Mouse (Mus musculus): ENCODE results near the gene Wdfy2. TPM values are rescaled to one million over a fixed set of nuclear protein-coding genes. Genes with fewer than 3 reads are reported as not detected.
A peak's percentile ranks its signal among the peaks of the same experiment; 100 is the strongest.

The Wdfy2 gene
- polyA plus RNA-seq, 1 experiment from 2014 or later: 10.0 TPM

GRCm38 (mm10) chr14:62984410-62984809 is 146.9 kb downstream of the Wdfy2 start, which contains the start of gene Defb48:
Gene Defb48 (minus strand): TSS chr14:62984510.
- H3K27ac ChIP-seq (ENCODE audit: low read depth): no peak within 1 kb of the TSS
- no peak within 1 kb of the TSS for H3K9ac ChIP-seq
- no peak for TF ChIP-seq CTCF (IDR thresholded peaks at IDR 0.05; ENCODE audit: low read depth)
- no peaks in the 10 kb centered on the region for H3K9me3 ChIP-seq (ENCODE audit: low read depth, low read length)
- no peaks in the 10 kb centered on the region for H3K36me3 ChIP-seq (ENCODE audit: insufficient read depth)
- no peaks in the 10 kb centered on the region for H3K27me3 ChIP-seq (ENCODE audit: insufficient read depth, low read length)
- H3K4me1 ChIP-seq (ENCODE audit: insufficient read depth): no peaks in the 10 kb centered on the region
- 59% methylated on average over 1 of the region's 1 CpGs for WGBS
- DNase-seq: no peak
- H3K4me2 ChIP-seq: no peak within 1 kb of the TSS
- ATAC-seq (ENCODE audit: insufficient read depth): no peak
- H3K4me3 ChIP-seq (ENCODE audit: low read depth, low read length): no peak within 1 kb of the TSS

DNA sequence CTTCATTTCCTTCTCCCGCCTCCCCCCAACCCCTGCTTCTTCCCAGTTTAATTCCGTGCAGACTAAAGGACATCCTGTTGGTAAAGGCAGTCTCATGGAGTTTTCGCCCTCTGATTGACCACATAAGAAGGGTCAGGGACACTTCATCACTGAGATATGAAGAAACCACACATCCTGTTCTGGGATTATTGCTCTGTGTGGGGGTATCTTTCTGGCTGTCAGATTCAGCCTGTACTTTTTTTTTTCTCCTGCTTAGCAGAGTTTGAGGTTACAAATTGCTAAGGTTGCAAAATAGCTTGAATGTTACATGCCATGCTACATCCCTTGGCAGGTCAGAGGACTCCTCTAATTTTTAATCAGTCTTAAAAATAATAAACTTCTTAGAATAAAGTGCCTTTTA is 153.8 kb downstream of the Wdfy2 start:
- H3K27ac ChIP-seq (ENCODE audit: low read depth): no peak overlapping the region
- 41% methylated on average over 3 of the region's 3 CpGs for WGBS
- DNase-seq: peak; percentile 9
- no peak for TF ChIP-seq CTCF (IDR thresholded peaks at IDR 0.05; ENCODE audit: low read depth)
- no peaks in the 10 kb centered on the region for H3K9me3 ChIP-seq (ENCODE audit: low read depth, low read length)
- H3K4me2 ChIP-seq: no peak overlapping the region
- no peaks in the 10 kb centered on the region for H3K36me3 ChIP-seq (ENCODE audit: insufficient read depth)
- H3K9ac ChIP-seq: no peak overlapping the region
- no peaks in the 10 kb centered on the region for H3K27me3 ChIP-seq (ENCODE audit: insufficient read depth, low read length)
- H3K4me1 ChIP-seq (ENCODE audit: insufficient read depth): no peaks in the 10 kb centered on the region
- ATAC-seq (ENCODE audit: insufficient read depth): no peak
- no peak overlapping the region for H3K4me3 ChIP-seq (ENCODE audit: low read depth, low read length)

DNA sequence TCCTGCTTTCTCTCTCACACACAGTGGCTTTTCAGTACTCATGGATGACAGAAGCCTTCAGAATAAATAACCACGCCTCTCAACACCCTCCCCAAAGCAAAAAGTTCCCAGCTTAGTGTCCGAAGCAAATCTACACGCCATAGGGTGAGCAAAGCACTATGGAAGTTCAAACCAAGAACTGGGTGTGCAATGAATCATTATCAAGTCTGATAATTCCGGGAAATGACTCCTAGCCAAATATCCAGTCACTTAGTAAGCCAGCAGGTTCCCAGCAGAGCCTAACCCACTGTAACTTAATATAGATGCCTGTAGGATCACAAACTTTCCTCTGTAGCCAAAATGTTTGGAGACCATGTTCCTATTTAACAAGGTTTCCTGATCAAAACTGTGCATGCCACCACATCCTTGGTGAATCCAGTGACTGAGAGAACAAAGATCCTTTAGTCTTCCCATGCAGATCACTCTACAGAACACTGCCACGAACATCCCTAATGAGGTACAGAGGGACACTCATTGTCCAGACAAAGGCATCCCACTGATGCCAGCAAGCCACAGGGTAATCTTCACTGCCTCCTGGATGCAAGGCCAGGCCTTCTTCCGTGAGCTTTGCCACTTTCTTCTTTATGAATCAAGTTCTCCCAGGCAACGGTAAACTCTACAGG is 154.5 kb downstream of the Wdfy2 start:
- no peak overlapping the region for H3K27ac ChIP-seq (ENCODE audit: low read depth)
- no peak overlapping the region for H3K4me3 ChIP-seq (ENCODE audit: low read depth, low read length)
- 69% methylated on average over 7 of the region's 7 CpGs for WGBS
- H3K9ac ChIP-seq: no peak overlapping the region
- H3K9me3 ChIP-seq (ENCODE audit: low read depth, low read length): no peaks in the 10 kb centered on the region
- H3K27me3 ChIP-seq (ENCODE audit: insufficient read depth, low read length): no peaks in the 10 kb centered on the region
- DNase-seq (no peak), ATAC-seq (ENCODE audit: insufficient read depth) (no peak)
- H3K4me2 ChIP-seq: no peak overlapping the region
- no peaks in the 10 kb centered on the region for H3K36me3 ChIP-seq (ENCODE audit: insufficient read depth)
- no peaks in the 10 kb centered on the region for H3K4me1 ChIP-seq (ENCODE audit: insufficient read depth)
- no peak for TF ChIP-seq CTCF (IDR thresholded peaks at IDR 0.05; ENCODE audit: low read depth)

DNA sequence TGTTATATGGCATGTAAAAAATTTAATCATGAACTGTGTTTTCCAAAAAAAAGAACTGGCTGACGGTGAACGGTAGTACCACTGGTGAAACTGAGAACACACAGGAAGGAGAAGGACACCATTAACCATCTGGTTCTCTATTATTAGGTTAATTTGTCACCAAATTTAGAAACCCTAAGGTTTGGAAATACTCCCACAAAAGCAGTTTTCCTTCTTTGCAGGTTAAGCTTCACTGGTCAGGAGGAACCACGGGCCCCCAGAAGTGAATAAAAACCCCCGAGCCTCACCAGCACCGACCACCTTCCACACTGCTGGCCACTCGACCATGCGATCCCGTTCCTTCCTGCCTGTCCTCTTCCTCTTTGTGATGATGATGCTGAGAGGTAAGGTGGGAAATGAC is 160.3 kb downstream of the Wdfy2 start, which contains the start of gene Defb47:
TSS of gene Defb47 (plus strand) at position 301 of the 400 bp plus-strand sequence.
- H3K9me3 ChIP-seq (ENCODE audit: low read depth, low read length): no peaks in the 10 kb centered on the region
- no peak within 1 kb of the TSS for H3K4me3 ChIP-seq (ENCODE audit: low read depth, low read length)
- no peak within 1 kb of the TSS for H3K9ac ChIP-seq
- H3K27ac ChIP-seq (ENCODE audit: low read depth): no peak within 1 kb of the TSS
- H3K4me2 ChIP-seq: no peak within 1 kb of the TSS
- H3K27me3 ChIP-seq (ENCODE audit: insufficient read depth, low read length): no peaks in the 10 kb centered on the region
- TF ChIP-seq CTCF (IDR thresholded peaks at IDR 0.05; ENCODE audit: low read depth): no peak
- ATAC-seq (ENCODE audit: insufficient read depth): no peak
- H3K4me1 ChIP-seq (ENCODE audit: insufficient read depth): no peaks in the 10 kb centered on the region
- H3K36me3 ChIP-seq (ENCODE audit: insufficient read depth): no peaks in the 10 kb centered on the region
- no peak for DNase-seq
- 85% methylated on average over 8 of the region's 8 CpGs for WGBS

DNA sequence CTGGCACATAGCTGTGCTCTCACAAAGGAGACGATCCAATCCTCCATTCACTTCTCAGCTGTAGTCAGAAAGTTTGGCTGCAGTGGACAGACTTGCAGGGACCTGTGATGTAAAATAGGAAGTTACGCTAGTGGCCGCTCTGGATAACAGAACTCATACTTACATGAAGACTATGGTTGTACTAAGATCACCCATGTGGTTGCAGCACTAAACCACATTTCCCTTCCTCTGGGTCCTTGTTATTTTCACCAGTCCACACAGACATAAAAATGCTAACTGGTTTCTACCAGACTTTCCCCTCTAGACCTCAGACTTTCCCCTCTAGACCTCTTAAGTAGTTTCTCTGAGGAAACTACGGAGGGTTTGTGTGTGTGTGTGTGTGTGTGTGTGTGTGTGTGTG is 161.5 kb downstream of the Wdfy2 start:
- ATAC-seq (ENCODE audit: insufficient read depth) (no peak), DNase-seq (no peak)
- H3K9ac ChIP-seq: no peak overlapping the region
- H3K4me1 ChIP-seq (ENCODE audit: insufficient read depth): no peaks in the 10 kb centered on the region
- no peaks in the 10 kb centered on the region for H3K9me3 ChIP-seq (ENCODE audit: low read depth, low read length)
- H3K36me3 ChIP-seq (ENCODE audit: insufficient read depth): no peaks in the 10 kb centered on the region
- H3K4me3 ChIP-seq (ENCODE audit: low read depth, low read length): no peak overlapping the region
- H3K4me2 ChIP-seq: no peak overlapping the region
- no peaks in the 10 kb centered on the region for H3K27me3 ChIP-seq (ENCODE audit: insufficient read depth, low read length)
- no peak for TF ChIP-seq CTCF (IDR thresholded peaks at IDR 0.05; ENCODE audit: low read depth)
- no peak overlapping the region for H3K27ac ChIP-seq (ENCODE audit: low read depth)
- WGBS: 84% methylated on average over 4 of the region's 4 CpGs

- Histone ChIP-seq H3K4me2 (no peak overlapping the region), H3K27me3 (ENCODE audit: insufficient read depth, low read length) (no peaks in the 10 kb centered on the region), H3K27ac (ENCODE audit: low read depth) (no peak overlapping the region), H3K36me3 (ENCODE audit: insufficient read depth) (no peaks in the 10 kb centered on the region), H3K9me3 (ENCODE audit: low read depth, low read length) (no peaks in the 10 kb centered on the region), H3K9ac (no peak overlapping the region), H3K4me3 (ENCODE audit: low read depth, low read length) (no peak overlapping the region), H3K4me1 (ENCODE audit: insufficient read depth) (no peaks in the 10 kb centered on the region)
- DNase-seq: peak; percentile 48
- WGBS: 33% methylated on average over 2 of the region's 2 CpGs
- ATAC-seq (ENCODE audit: insufficient read depth): no peak
- TF ChIP-seq CTCF (IDR thresholded peaks at IDR 0.05; ENCODE audit: low read depth): no peak
Observed at GRCm38 (mm10) chr14:63002588-63002987, 165.1 kb downstream of the Wdfy2 start.

Small RNA genes lying within 50 kb of the gene (microRNA-seq; reads per million reads assigned to microRNA genes)
- gene Mir6541 (ENCODE audit: borderline number of aligned reads): not detected
- gene Mir8098 (ENCODE audit: borderline number of aligned reads): not detected

Other genes starting within 250 kb of the Wdfy2 start
- gene Serpine3, start 174.0 kb upstream of the Wdfy2 start, polyA plus RNA-seq (2014; fragmentation: Nextera tagmentation; extraction: Ambion mirVana): not detected in 2 replicates
- 29.4 and 35.2 TPM in 2 replicates for gene Ints6, start 76.5 kb upstream of the Wdfy2 start, polyA plus RNA-seq (2014; fragmentation: Nextera tagmentation; extraction: Ambion mirVana)
- not detected in 2 replicates for gene Defb48, start 146.8 kb downstream of the Wdfy2 start, polyA plus RNA-seq (2014; fragmentation: Nextera tagmentation; extraction: Ambion mirVana)
- gene Defb47, start 160.4 kb downstream of the Wdfy2 start, polyA plus RNA-seq (2014; fragmentation: Nextera tagmentation; extraction: Ambion mirVana): not detected in 2 replicates
- gene Defb43, start 174.1 kb downstream of the Wdfy2 start, polyA plus RNA-seq (2014; fragmentation: Nextera tagmentation; extraction: Ambion mirVana): not detected in 2 replicates
- gene Defb42, start 209.3 kb downstream of the Wdfy2 start, polyA plus RNA-seq (2014; fragmentation: Nextera tagmentation; extraction: Ambion mirVana): not detected in 2 replicates
- not detected in 2 replicates for gene Defb30, start 212.3 kb downstream of the Wdfy2 start, polyA plus RNA-seq (2014; fragmentation: Nextera tagmentation; extraction: Ambion mirVana)